Mouse (Mus musculus) layer of hippocampus, adult 8-10 months (tissue): Measurements from ENCODE around the gene Sprn. TPM values are rescaled to one million over a fixed set of nuclear protein-coding genes. Genes with fewer than 3 reads are reported as not detected.

Source experiments
- DNase-seq, 2 experiments: peaks; one replicate each; pipeline ENCODE4 v3.0.0; 2022; ENCODE audit warnings: low spot score in 2 of 2
- total RNA-seq, 4 experiments: library from RNA; stranded (reverse); gene quantifications; 2 replicates each; pipeline ENCODE4 v1.2.4; 2022

Sprn gene
- total RNA-seq, 4 experiments from 2014 or later = 149 to 157 (median 151) TPM

GRCm38 (mm10) chr7:140101993-140102860, 52.5 kb downstream of the Sprn start, which contains the start of gene Fuom:
Gene Fuom (minus strand): TSS chr7:140102441.
- peak; percentile 75 to 87 for DNase-seq

GRCm38 (mm10) chr7:140101498-140101897, 53.2 kb downstream of the Sprn start:
- DNase-seq = no peak

Other genes starting within 250 kb of the Sprn start
- gene Utf1, start 211.1 kb downstream of the Sprn start, total RNA-seq = not detected
- gene 6430531B16Rik, start 176.1 kb downstream of the Sprn start, total RNA-seq = 1 to 10 TPM; 1.2 to 1.9 (median 1.6) TPM
- 1 to 10 TPM; 3.0 to 7.2 (median 4.5) TPM for gene Adam8, start 162.3 kb downstream of the Sprn start, total RNA-seq
- gene Zfp511, start 118.5 kb downstream of the Sprn start, total RNA-seq = 10 to 100 TPM; 21.2 to 27.8 (median 27.0) TPM
- gene Tubgcp2, start 118.2 kb downstream of the Sprn start, total RNA-seq = 10 to 100 TPM; 36.0 to 39.0 (median 36.7) TPM
- gene Msx3, start 105.8 kb downstream of the Sprn start, total RNA-seq = not detected
- 100 to 1,000 TPM; 217 to 237 (median 229) TPM for gene Caly, start 72.3 kb downstream of the Sprn start, total RNA-seq
- gene Prap1, start 61.5 kb downstream of the Sprn start, total RNA-seq = under 1 TPM in 1 of 4 experiments, not detected in 3; 0.56 TPM
- 10 to 100 TPM; 42.7 to 49.1 (median 47.7) TPM for gene Fuom, start 52.4 kb downstream of the Sprn start, total RNA-seq
- 1 to 10 TPM; 6.1 to 6.5 (median 6.4) TPM for gene Paox, start 39.1 kb downstream of the Sprn start, total RNA-seq
- 10 to 100 TPM; 61.4 to 68.6 (median 65.7) TPM for gene Echs1, start 38.4 kb downstream of the Sprn start, total RNA-seq
- gene Mtg1, start 17.3 kb downstream of the Sprn start, total RNA-seq = 10 to 100 TPM; 27.2 to 34.8 (median 31.6) TPM
- not detected for gene Olfr522, start 9.9 kb upstream of the Sprn start, total RNA-seq
- under 1 TPM in 1 of 4 experiments, not detected in 3; 0.39 TPM for gene Olfr523, start 18.3 kb upstream of the Sprn start, total RNA-seq
- not detected for gene Olfr524, start 51.1 kb upstream of the Sprn start, total RNA-seq
- gene Cd163l1, start 63.4 kb upstream of the Sprn start, total RNA-seq = under 1 TPM; 0.70 to 0.96 (median 0.74) TPM
- under 1 TPM in 3 of 4 experiments, not detected in 1; 0.16 to 0.22 (median 0.19) TPM for gene 5830411N06Rik, start 92.4 kb upstream of the Sprn start, total RNA-seq
- not detected for gene Olfr525, start 166.0 kb upstream of the Sprn start, total RNA-seq
- not detected for gene Olfr527, start 179.1 kb upstream of the Sprn start, total RNA-seq
- not detected for gene Olfr60, start 206.8 kb upstream of the Sprn start, total RNA-seq
- not detected for gene Olfr530, start 221.5 kb upstream of the Sprn start, total RNA-seq
- not detected for gene Olfr531, start 248.0 kb upstream of the Sprn start, total RNA-seq